Mouse (Mus musculus): ENCODE measurements around the gene Tex44.

Gene Tex44

DNA sequence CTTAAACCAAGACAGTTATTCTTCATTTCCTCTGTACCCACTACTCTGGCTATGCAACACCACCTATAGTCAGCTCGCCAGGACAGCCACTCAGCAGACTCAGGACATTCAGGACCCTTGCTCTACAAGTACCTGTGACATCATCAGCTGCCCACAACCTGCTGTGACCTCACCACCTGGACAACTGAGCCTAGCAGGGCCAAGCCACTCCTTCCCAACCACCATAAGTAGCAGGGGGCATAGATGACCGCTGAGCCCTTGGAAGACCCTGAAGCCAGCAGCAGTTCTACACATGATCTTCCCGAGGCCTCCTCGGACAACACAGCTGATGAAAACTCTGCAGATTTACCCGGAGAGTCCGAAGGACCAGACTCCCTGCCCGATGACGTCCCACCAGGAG is at the start of gene Tex44, which contains the start of gene Nmur1:
Tex44 (plus strand) TSS at position 202 of the 400 bp plus-strand sequence.
Nmur1 (minus strand) TSS at position 101 of the 400 bp plus-strand sequence.
- DNase-seq: no peak

DNA sequence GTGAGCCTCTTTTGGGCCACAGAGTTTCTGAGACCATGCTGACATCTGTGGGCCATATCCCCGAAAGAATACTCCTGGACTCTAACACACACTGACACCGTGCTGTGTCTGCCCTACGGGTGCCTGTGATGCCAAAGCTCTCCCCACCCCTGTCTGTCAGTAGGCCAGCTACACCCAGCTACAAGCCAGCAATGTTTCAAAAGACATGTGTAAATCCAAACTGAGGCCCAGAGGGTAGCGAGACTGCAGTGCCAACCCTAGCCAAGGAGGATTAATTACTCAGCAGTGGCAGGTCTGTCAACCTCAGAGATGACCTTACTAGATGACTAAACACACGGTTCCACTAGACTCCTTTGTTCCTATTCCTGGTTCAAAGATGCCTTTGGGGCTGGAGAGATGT is 49.8 kb upstream of the Tex44 start:
- DNase-seq: no peak

- DNase-seq: no peak
These were observed 47.5 kb upstream of the Tex44 start for GRCm38 (mm10) chr1:86378662-86379061.

DNA sequence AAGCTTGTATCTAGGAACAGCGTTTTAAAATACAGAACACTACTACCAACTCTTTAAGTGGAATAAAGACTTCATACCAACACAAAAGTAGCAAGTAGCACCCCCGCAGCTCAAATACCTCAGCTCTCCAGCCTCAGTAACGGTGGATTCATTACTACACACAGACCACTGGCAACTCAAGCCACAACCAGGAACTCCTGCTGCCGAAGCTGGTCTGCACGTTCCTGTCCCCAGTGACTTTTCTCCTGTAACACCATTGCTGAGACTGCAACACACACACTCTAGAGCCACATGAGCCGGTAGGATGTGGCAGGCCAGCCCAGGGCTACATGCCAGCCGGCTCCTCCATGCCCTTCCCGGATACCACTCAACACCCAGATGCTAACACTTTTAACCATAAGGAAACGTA is 47.0 kb upstream of the Tex44 start:
- DNase-seq: no peak

DNA sequence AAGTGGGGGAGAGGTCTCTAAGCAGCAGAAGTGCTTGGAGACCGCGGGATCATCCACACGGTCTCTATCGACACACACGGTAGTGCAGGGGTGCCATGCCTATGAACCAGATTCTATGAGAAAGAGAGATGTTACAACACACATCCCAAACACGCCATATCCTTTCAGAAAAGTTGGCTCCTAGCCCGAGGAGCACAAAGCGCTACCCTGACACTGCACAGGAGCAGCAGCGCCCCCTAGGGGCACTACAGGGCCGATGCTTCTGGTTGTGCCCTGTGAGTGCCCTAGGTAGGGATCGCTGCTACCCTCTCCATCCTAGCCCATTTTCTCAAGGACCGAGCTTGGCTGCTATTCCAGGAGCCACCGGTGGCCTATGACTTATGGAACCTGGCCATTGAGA is 45.1 kb upstream of the Tex44 start:
- peak; percentile 62 for DNase-seq

GRCm38 (mm10) chr1:86389230-86389629 is 36.9 kb upstream of the Tex44 start:
- DNase-seq: peak; percentile 85

DNA sequence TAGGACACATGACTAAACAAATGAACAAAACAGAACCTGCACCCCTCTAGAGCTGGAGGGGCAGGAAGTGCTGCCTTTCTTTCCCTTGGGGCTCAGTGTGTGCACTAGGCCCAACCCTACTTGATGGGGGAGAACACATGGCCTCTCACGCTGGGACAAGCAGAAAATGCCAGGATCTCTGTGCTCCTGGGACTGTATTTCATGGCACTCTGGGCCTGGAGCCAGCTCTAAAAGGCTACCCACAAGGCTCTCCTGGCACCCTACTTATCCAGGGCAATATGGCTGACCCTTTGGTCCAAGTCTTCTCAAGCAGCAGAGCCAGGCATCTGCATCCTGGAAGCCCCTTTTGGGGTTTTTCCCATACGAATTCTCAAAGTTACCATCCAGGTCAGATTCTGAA is 34.7 kb upstream of the Tex44 start:
- no peak for DNase-seq

DNA sequence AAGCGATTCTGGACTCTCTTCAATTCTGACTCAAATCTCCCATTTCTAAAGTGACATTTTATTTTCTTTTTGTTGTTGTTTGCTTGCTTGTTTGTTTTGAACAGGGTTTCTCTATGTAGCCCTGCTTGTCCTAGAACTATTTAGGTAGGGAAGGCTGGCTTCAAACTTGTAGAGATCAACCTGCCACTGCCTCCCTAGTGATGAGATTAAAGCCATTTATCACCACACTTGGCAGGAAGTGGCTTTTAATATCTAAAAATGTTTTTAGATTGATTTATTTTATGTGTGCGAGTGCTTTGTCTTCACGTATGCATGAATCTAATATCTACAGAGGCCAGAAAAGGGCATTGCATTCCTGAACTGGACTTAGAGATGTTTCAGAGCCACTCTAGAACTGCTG is 32.9 kb upstream of the Tex44 start:
- no peak for DNase-seq

GRCm38 (mm10) chr1:86394246-86394645 is 31.9 kb upstream of the Tex44 start:
- no peak for DNase-seq

- no peak for DNase-seq
These were observed 30.2 kb upstream of the Tex44 start for GRCm38 (mm10) chr1:86395897-86396296.

GRCm38 (mm10) chr1:86397621-86398020 is 28.5 kb upstream of the Tex44 start:
- peak; percentile 36 for DNase-seq

- peak; percentile 51 for DNase-seq
These were observed 27.9 kb upstream of the Tex44 start for GRCm38 (mm10) chr1:86398222-86398621.

DNA sequence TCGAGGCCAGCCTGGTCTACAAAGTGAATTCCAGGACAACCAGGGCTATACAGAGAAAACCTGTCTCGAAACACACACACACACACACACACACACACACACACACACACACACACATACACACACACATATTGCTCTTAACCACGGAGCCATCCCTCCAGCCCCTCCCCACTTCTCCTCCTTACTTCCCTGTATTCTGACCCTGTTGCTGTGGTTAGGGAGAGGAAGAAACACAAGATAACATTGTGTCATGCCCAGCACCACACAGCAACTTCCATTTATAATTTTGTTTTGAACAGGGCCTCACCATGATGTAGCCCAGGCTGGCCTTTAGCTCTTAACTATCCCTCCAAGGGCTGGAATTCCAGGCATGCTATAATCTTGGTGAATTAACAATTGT is 26.8 kb upstream of the Tex44 start:
- no peak for DNase-seq

GRCm38 (mm10) chr1:86400096-86400754 is 25.9 kb upstream of the Tex44 start:
- no peak for DNase-seq

GRCm38 (mm10) chr1:86404834-86405233 is 21.3 kb upstream of the Tex44 start:
- peak; percentile 44 for DNase-seq

GRCm38 (mm10) chr1:86406313-86406712 is 19.8 kb upstream of the Tex44 start:
- no peak for DNase-seq

- DNase-seq: peak; percentile 42
These were observed 19.2 kb upstream of the Tex44 start for GRCm38 (mm10) chr1:86406914-86407313.

- no peak for DNase-seq
These were observed 17.6 kb upstream of the Tex44 start for GRCm38 (mm10) chr1:86408515-86408914.

DNA sequence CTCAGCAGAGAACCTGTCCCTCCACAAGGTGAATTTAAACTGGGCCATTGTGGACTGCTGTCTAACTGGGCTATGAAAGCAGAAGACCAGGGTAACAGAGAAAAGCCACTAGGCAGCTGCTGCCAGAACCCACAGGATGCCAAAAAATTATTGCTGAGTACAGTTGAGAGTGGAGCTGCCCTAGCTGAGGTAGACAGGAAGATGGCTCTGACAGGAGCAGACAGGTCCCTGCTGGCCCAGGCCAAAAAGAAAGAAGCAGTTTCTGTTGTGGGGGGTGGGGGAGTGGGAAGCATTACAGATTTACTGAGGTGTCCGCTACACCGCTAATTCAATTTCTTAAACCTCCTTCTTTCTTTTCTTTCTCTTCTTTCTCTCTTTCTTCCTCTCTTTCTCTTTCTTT is 16.7 kb upstream of the Tex44 start:
- DNase-seq: no peak

DNA sequence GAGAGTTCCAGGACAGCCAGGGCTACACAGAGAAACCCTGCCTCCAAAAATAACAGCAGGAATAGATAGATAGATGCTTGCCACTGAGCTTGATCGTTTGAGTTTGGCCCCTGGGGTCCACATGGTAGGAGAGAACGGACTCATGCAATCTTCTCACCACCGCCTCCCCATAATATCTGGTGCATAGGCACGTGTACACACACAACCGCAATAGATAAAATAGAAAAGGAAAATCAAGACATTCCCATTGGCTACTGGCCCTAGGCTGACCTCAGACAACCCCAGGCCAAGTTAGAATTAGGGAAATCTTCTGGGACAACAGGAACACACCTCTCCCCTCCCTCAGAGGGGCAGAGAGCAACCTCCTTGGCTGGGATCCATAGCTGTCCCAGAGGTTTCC is 11.4 kb upstream of the Tex44 start:
- DNase-seq: no peak

DNA sequence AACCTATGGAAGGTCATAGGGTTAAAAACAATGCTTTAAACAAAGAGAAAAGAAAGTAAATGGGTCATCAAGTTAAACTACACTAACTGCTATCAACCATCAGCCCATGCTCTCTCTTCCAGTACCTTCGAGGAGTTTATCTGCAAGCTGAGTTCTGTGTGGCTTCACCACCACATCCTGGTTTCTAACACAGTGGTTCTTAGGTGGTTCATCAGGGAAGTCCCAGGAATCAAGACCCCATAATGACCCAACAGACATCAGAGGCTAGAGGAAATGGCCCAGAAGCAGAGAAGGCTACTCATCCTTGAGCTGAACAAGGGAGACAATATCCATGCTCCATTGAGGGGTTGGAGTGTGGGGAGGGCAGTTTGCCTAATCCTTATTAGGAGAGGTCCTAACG is 11.0 kb upstream of the Tex44 start:
- no peak for DNase-seq

DNA sequence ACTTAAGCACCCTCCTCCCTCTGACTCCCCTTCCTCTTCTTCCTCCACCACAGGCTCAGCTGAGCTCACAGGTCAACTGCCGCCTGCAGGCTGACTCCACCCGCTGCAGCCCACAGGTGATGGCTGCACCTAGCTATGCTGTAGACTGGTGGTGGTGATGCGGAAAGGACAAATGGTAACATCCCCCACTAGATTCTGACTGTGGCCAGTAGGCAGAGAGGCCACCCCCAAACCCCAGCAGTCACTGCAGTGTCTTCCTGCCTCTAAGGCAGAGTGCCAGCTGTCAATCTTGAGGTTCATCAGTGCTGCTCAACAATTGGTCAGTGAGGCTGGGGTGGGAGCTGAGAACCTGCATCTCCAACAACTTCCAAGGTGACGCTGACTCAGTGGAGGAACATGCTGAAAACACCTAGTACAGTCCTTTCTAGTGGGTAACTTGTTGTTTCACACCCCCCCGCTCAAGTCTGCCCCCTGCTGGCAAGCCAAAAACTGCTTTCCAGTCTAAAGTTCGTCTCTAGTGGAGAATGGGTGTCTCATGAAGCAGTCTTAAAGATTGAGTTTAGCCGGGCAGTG is 10.4 kb upstream of the Tex44 start:
- DNase-seq: peak; percentile 53

DNA sequence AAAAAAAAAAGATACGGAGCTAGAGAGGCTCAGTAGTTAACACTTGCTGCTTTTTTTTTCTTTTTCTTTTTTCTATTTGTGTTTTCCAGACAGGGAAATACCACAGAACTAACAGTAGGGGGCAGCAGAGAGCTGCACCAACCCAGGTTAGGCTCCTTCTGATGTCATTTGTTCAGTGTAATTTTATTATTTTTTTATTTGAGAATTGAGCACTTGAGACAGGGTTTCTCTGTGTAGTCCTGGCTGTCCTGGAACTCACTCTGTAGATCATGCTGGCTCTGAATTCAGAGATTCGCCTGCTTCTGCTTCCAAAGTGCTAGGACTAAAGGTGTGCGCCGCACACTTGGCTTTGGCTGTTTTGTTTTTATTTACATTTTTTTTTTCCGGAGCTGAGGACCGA is 9.8 kb upstream of the Tex44 start:
- no peak for DNase-seq

DNA sequence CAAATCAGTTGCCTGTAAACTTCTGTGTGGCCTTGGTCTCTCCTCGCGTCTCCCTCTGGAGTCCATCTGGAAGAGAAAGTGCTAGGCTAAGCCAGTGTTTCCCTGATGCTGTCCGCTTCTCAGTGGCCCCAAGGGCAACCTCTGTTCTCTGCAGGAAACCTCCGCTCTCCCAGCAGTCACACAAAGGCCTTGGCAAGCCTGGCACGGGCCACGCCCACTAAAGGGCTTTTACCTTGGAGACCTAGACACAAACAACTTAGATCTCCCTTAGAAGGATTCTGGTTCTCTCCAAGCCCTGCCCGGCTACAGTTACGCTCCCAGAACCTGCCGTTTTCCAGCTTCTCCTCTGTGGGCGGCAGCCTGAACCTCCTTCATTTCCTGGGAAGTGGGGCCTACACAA is 5.1 kb upstream of the Tex44 start:
- DNase-seq: peak; percentile 46

- DNase-seq: no peak
These were observed 2.2 kb upstream of the Tex44 start for GRCm38 (mm10) chr1:86423879-86424278.
